Mouse (Mus musculus) macrophage (primary cell): Measurements from ENCODE around the gene Mapre1. TPM values are rescaled to one million over a fixed set of nuclear protein-coding genes. Genes with fewer than 3 reads are reported as not detected.
"Not testable (repeated sequence)": the region's sequence is repeated elsewhere in the genome, so short reads cannot be mapped to it uniquely, and the experiment has no call there.

Experiments used
- H3K27ac ChIP-seq: fragments of 350-480 bp; formaldehyde crosslinking; 2 replicates; pipeline ENCODE4 v1.9.0; 2021
- H3K36me3 ChIP-seq: fragments of 350-480 bp; formaldehyde crosslinking; 2 replicates; pipeline ENCODE4 v1.9.0; 2021; ENCODE audit errors: inconsistent target
- H3K4me3 ChIP-seq: fragments of 350-480 bp; formaldehyde crosslinking; 2 replicates; pipeline ENCODE4 v1.9.0; 2021; ENCODE audit errors: inconsistent target
- H3K79me2 ChIP-seq: fragments of 350-480 bp; formaldehyde crosslinking; 2 replicates; pipeline ENCODE4 v1.9.0; 2021; ENCODE audit errors: inconsistent target
- WGBS: methylation state at CpG from one replicate; pipeline ENCODE4 v1.1.7; 2026; ENCODE audit warnings: inconsistent platforms; ENCODE audit not compliant: missing documents; 5-methylcytosine and 5-hydroxymethylcytosine counted together
- polyA plus RNA-seq: library from polyadenylated mRNA; stranded (reverse); fragments of 250-400 nt; gene quantifications from 3 replicates; pipeline ENCODE4 v1.2.4, GENCODE M21; 2018; ENCODE audit warnings: inconsistent platforms

Mapre1 gene
- polyA plus RNA-seq, 1 experiment from 2014 or later = 129 TPM

GRCm38 (mm10) chr2:153741437-153742065 is 477 bp downstream of the Mapre1 start:
- peak overlapping the region; percentile 67 for H3K27ac ChIP-seq
- peaks cover 51% of the 10 kb centered on the region for H3K79me2 ChIP-seq
- WGBS = 2% methylated on average over 30 of the region's 56 CpGs
- peak overlapping the region; percentile 73 for H3K4me3 ChIP-seq
- peaks cover 9% of the 10 kb centered on the region for H3K36me3 ChIP-seq

GRCm38 (mm10) chr2:153747994-153748393 is 6.9 kb downstream of the Mapre1 start:
- peaks cover 100% of the 10 kb centered on the region for H3K79me2 ChIP-seq
- H3K36me3 ChIP-seq = peaks cover 14% of the 10 kb centered on the region
- no peak overlapping the region for H3K4me3 ChIP-seq
- no peak overlapping the region for H3K27ac ChIP-seq

- peaks cover 14% of the 10 kb centered on the region for H3K36me3 ChIP-seq
- H3K27ac ChIP-seq = peak overlapping the region; percentile 81
- H3K4me3 ChIP-seq = no peak overlapping the region
- WGBS = 96% methylated on average over 2 of the region's 2 CpGs
- peaks cover 100% of the 10 kb centered on the region for H3K79me2 ChIP-seq
Observed at GRCm38 (mm10) chr2:153750363-153750762, 9.3 kb downstream of the Mapre1 start.

- Histone ChIP-seq H3K27ac (no peak overlapping the region), H3K36me3 (peaks cover 80% of the 10 kb centered on the region), H3K4me3 (no peak overlapping the region), H3K79me2 (peaks cover 43% of the 10 kb centered on the region; the same call in 1 of the 2 replicates)
- 88% methylated on average over 5 of the region's 5 CpGs for WGBS
Observed at GRCm38 (mm10) chr2:153762121-153762520, 21.0 kb downstream of the Mapre1 start.

- H3K27ac ChIP-seq = no peak overlapping the region
- peaks cover 53% of the 10 kb centered on the region for H3K36me3 ChIP-seq
- H3K79me2 ChIP-seq = peaks cover under 1% of the 10 kb centered on the region; the same call in 1 of the 2 replicates
- no peak overlapping the region for H3K4me3 ChIP-seq
- 87% methylated on average over 5 of the region's 6 CpGs for WGBS
Observed at GRCm38 (mm10) chr2:153767484-153767883, 26.4 kb downstream of the Mapre1 start.

- Histone ChIP-seq H3K4me3 (no peak overlapping the region), H3K36me3 (peaks cover 39% of the 10 kb centered on the region), H3K27ac (no peak overlapping the region), H3K79me2 (no peaks in the 10 kb centered on the region)
- WGBS = 100% methylated on average over 2 of the region's 2 CpGs
Observed at GRCm38 (mm10) chr2:153768881-153769280, 27.8 kb downstream of the Mapre1 start.

GRCm38 (mm10) chr2:153772950-153773349 is 31.9 kb downstream of the Mapre1 start:
- 100% methylated on average over 4 of the region's 4 CpGs for WGBS
- Histone ChIP-seq H3K36me3 (peaks cover 2% of the 10 kb centered on the region; the same call in 1 of the 2 replicates), H3K4me3 (no peak overlapping the region), H3K79me2 (no peaks in the 10 kb centered on the region), H3K27ac (no peak overlapping the region)

- H3K36me3 ChIP-seq = no peaks in the 10 kb centered on the region
- 100% methylated on average over 4 of the region's 4 CpGs for WGBS
- no peak overlapping the region for H3K4me3 ChIP-seq
- H3K27ac ChIP-seq = no peak overlapping the region
- H3K79me2 ChIP-seq = no peaks in the 10 kb centered on the region
Observed at GRCm38 (mm10) chr2:153775472-153775871, 34.4 kb downstream of the Mapre1 start.

GRCm38 (mm10) chr2:153778638-153779362 is 37.7 kb downstream of the Mapre1 start:
- Histone ChIP-seq H3K36me3 (no peaks in the 10 kb centered on the region), H3K27ac (no peak overlapping the region), H3K4me3 (no peak overlapping the region), H3K79me2 (no peaks in the 10 kb centered on the region)
- WGBS = 18% methylated on average over 24 of the region's 24 CpGs

- no peaks in the 10 kb centered on the region for H3K79me2 ChIP-seq
- H3K27ac ChIP-seq = no peak within 1 kb of the TSS
- WGBS = 18% methylated on average over 12 of the region's 12 CpGs
- no peak within 1 kb of the TSS for H3K4me3 ChIP-seq
- no peaks in the 10 kb centered on the region for H3K36me3 ChIP-seq
Observed at GRCm38 (mm10) chr2:153779394-153779981, 38.4 kb downstream of the Mapre1 start, which contains the start of gene Efcab8. Efcab8 (plus strand) TSS chr2:153779931.

GRCm38 (mm10) chr2:153781181-153781580 is 40.1 kb downstream of the Mapre1 start:
- WGBS = 93% methylated on average over 4 of the region's 4 CpGs
- Histone ChIP-seq H3K79me2 (no peaks in the 10 kb centered on the region), H3K36me3 (no peaks in the 10 kb centered on the region), H3K27ac (no peak overlapping the region), H3K4me3 (no peak overlapping the region)

GRCm38 (mm10) chr2:153784668-153785067 is 43.6 kb downstream of the Mapre1 start:
- Histone ChIP-seq H3K27ac (peak overlapping the region; percentile 29; the same call in 1 of the 2 replicates), H3K36me3 (no peaks in the 10 kb centered on the region), H3K4me3 (no peak overlapping the region), H3K79me2 (no peaks in the 10 kb centered on the region)
- 39% methylated on average over 2 of the region's 2 CpGs for WGBS

- H3K79me2 ChIP-seq = no peaks in the 10 kb centered on the region
Observed at GRCm38 (mm10) chr2:153793366-153793765, 52.3 kb downstream of the Mapre1 start.

GRCm38 (mm10) chr2:153795090-153795489 is 54.0 kb downstream of the Mapre1 start:
- H3K4me3 ChIP-seq = no peak overlapping the region
- H3K27ac ChIP-seq = no peak overlapping the region
- no peaks in the 10 kb centered on the region for H3K36me3 ChIP-seq
- H3K79me2 ChIP-seq = no peaks in the 10 kb centered on the region
- 81% methylated on average over 5 of the region's 5 CpGs for WGBS

More at GRCm38 (mm10) chr2:153793366-153793765, 52.3 kb downstream of the Mapre1 start:
- Histone ChIP-seq H3K4me3 (no peak overlapping the region), H3K36me3 (no peaks in the 10 kb centered on the region), H3K27ac (no peak overlapping the region)

- H3K79me2 ChIP-seq, H3K36me3 ChIP-seq, H3K4me3 ChIP-seq, H3K27ac ChIP-seq: not testable (repeated sequence)
Observed at GRCm38 (mm10) chr2:153807464-153807863, 66.4 kb downstream of the Mapre1 start.
